Mouse (Mus musculus): ENCODE measurements around the gene Pdk3. TPM values are rescaled to one million over a fixed set of nuclear protein-coding genes. Genes with fewer than 3 reads are reported as not detected.

Pdk3 gene
- polyA plus RNA-seq, 1 experiment, result 29.0 TPM

DNA sequence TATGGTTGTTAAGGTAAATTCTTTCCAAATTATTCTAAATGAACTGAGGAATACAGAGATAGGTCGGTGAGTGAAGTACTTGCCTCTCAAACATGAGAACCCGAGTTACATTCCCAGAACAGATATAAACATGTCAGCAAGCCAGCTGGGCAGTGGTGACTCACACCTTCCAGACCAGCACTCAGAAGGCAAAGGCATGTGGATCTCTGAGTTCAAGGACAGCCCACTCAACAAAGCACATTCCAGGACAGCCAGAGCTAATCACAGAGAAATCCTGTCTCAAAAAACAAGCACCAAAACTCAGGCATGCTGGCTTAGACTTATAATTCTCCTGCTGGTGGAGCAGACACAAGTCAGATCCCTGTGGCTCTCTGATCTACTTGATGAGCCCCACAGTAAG is 6.2 kb downstream of the Pdk3 start:
- no peak for DNase-seq
- TF ChIP-seq CTCF (IDR thresholded peaks at IDR 0.05; ENCODE audit: borderline replicate concordance, insufficient read depth, low read depth, low read length), result no peak
- WGBS, result 58% methylated on average over 2 of the region's 2 CpGs
- no peak overlapping the region for H3K27ac ChIP-seq (ENCODE audit: insufficient read depth, low read length)
- H3K27me3 ChIP-seq (ENCODE audit: control insufficient read depth, insufficient read depth, low read length), result no peaks in the 10 kb centered on the region
- no peaks in the 10 kb centered on the region for H3K4me1 ChIP-seq (ENCODE audit: control insufficient read depth, insufficient read depth, low read length)
- no peak overlapping the region for H3K4me3 ChIP-seq (replicated peaks; ENCODE audit: insufficient read depth, low read depth, low read length)

DNA sequence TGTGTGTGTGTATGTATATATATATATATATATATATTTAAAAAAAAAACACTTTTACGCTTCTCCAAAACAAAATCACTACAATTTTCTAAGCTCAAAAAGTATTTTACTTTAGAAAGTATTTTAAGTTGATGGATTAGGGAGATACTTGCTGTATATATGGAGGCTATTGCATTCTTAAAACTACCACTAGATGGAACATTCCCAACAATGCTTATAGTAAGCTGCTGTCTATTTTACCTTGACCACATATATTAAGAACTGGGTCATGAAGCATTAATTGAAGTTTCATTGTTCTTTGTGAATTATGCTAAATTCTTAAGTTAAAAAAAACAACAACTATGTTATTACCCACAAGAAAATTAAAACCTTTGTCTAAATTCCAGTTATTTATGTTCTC is 24.0 kb downstream of the Pdk3 start:
- WGBS, result 100% methylated on average over 1 of the region's 1 CpGs
- TF ChIP-seq CTCF (IDR thresholded peaks at IDR 0.05; ENCODE audit: borderline replicate concordance, insufficient read depth, low read depth, low read length), result no peak
- no peaks in the 10 kb centered on the region for H3K27me3 ChIP-seq (ENCODE audit: control insufficient read depth, insufficient read depth, low read length)

DNA sequence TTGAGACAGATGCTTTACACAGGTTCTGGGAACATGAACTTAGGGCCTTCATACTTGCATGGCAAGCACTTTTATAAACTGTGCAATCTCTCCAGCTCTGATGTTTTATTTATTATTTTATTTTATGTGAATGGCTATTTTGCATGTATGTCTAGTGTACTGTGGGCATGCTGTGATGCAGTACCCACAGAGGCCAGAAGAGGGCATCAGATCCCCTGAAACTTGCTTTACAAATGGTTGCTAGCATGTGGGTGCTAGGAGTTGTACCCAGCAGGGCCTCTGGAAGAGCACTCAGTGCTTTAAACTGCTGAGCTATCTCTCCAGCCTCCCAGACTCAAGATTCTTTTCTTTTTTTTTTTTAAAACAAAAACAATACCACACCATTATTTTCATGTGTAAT is 38.8 kb downstream of the Pdk3 start:
- peak; percentile 18 to 41 for DNase-seq
- TF ChIP-seq POLR2A (IDR thresholded peaks at IDR 0.05; ENCODE audit: borderline replicate concordance, insufficient read depth, low read length), result no peak
- TF ChIP-seq CTCF (IDR thresholded peaks at IDR 0.05; ENCODE audit: borderline replicate concordance, insufficient read depth, low read depth, low read length), result peak; percentile 42
- Histone ChIP-seq H3K4me1 (ENCODE audit: control insufficient read depth, insufficient read depth, low read length) (no peaks in the 10 kb centered on the region), H3K27ac (ENCODE audit: insufficient read depth, low read length) (no peak overlapping the region), H3K27me3 (ENCODE audit: control insufficient read depth, insufficient read depth, low read length) (no peaks in the 10 kb centered on the region), H3K4me3 (replicated peaks; ENCODE audit: insufficient read depth, low read depth, low read length) (no peak overlapping the region)

More for the DNA sequence above, 24.0 kb downstream of the Pdk3 start:
- Histone ChIP-seq H3K4me3 (replicated peaks; ENCODE audit: insufficient read depth, low read depth, low read length) (no peak overlapping the region), H3K4me1 (ENCODE audit: control insufficient read depth, insufficient read depth, low read length) (no peaks in the 10 kb centered on the region), H3K27ac (ENCODE audit: insufficient read depth, low read length) (no peak overlapping the region)
- no peak for DNase-seq

DNA sequence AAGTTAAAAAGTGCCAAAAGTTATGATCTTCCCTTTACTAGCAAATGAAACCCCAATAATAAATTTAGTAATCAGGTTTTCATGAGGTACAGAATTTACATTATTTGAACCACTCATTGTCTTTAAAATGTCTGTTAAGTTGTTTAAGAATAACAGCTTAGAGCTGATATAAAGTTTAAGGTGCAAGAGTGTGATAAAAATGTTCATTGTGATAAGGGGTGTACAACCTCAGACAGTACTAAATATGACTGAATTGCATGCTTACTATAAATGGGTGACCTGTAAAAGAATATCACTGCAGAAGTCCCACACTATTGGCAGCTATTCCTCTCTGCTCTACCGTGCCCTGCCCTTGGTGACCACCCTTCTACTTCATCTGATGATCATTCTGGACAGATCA is 42.4 kb downstream of the Pdk3 start:
- TF ChIP-seq CTCF (IDR thresholded peaks at IDR 0.05; ENCODE audit: borderline replicate concordance, insufficient read depth, low read depth, low read length), result no peak
- TF ChIP-seq POLR2A (IDR thresholded peaks at IDR 0.05; ENCODE audit: borderline replicate concordance, insufficient read depth, low read length), result no peak
- no peak for DNase-seq
- Histone ChIP-seq H3K27ac (ENCODE audit: insufficient read depth, low read length) (no peak overlapping the region), H3K4me1 (ENCODE audit: control insufficient read depth, insufficient read depth, low read length) (no peaks in the 10 kb centered on the region), H3K27me3 (ENCODE audit: control insufficient read depth, insufficient read depth, low read length) (no peaks in the 10 kb centered on the region), H3K4me3 (replicated peaks; ENCODE audit: insufficient read depth, low read depth, low read length) (no peak overlapping the region)
- 68% methylated on average over 1 of the region's 1 CpGs for WGBS

DNA sequence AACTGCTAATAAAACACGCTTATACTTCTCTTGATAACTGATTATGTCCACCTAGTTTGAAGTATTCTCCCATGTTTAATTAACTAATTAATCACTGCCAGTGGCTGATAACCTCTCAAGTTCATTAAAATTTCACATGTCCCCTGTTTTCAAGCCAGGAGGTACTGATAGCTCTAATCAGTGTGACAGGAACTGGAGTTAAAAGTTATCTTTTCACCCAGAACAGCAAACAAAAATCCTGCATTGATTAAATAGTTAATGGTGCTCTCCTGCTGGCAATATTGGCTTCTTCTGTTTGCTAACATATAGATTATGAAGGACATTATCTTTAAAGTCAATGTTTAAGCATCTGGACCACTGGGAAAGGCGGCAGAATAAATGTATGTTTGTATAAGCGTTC is 71.2 kb downstream of the Pdk3 start:
- 96% methylated on average over 3 of the region's 3 CpGs for WGBS
- Histone ChIP-seq H3K27ac (ENCODE audit: insufficient read depth, low read length) (no peak overlapping the region), H3K4me3 (replicated peaks; ENCODE audit: insufficient read depth, low read depth, low read length) (no peak overlapping the region), H3K27me3 (ENCODE audit: control insufficient read depth, insufficient read depth, low read length) (no peaks in the 10 kb centered on the region), H3K4me1 (ENCODE audit: control insufficient read depth, insufficient read depth, low read length) (no peaks in the 10 kb centered on the region)
- no peak for TF ChIP-seq CTCF (IDR thresholded peaks at IDR 0.05; ENCODE audit: borderline replicate concordance, insufficient read depth, low read depth, low read length)
- no peak for DNase-seq

DNA sequence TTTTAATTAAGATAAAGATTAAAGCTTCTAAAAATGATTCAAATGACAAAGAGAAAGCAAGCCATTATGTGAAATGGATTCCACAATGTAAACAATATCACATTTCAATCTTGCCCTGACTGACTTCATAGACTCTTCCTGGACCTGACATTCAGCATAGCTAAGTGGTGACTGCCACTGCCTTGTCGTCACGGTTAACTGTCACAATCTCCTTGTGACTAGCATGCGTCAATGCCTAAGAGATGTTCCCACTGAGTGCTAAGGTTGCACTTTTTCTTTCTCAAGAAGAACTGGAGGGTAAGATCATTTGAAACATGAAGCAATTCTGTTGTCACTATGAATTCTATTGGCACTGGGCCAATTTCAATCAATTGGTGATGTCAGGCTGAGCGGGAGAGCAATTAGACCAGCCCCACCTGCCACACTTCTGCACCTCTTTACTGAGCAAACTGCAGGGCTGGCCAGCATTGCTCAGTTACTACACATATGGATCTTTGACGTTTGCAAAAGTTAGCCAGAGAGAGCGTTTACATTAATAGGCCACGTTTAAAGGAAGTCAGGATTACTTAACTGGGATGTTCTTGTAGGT is 75.0 kb downstream of the Pdk3 start:
- no peak overlapping the region for H3K27ac ChIP-seq (ENCODE audit: insufficient read depth, low read length)
- DNase-seq, result no peak
- no peaks in the 10 kb centered on the region for H3K27me3 ChIP-seq (ENCODE audit: control insufficient read depth, insufficient read depth, low read length)
- no peak overlapping the region for H3K4me3 ChIP-seq (replicated peaks; ENCODE audit: insufficient read depth, low read depth, low read length)
- TF ChIP-seq CTCF (IDR thresholded peaks at IDR 0.05; ENCODE audit: borderline replicate concordance, insufficient read depth, low read depth, low read length) (no peak), POLR2A (IDR thresholded peaks at IDR 0.05; ENCODE audit: borderline replicate concordance, insufficient read depth, low read length) (no peak)
- no peaks in the 10 kb centered on the region for H3K4me1 ChIP-seq (ENCODE audit: control insufficient read depth, insufficient read depth, low read length)
- WGBS, result 57% methylated on average over 7 of the region's 7 CpGs

DNA sequence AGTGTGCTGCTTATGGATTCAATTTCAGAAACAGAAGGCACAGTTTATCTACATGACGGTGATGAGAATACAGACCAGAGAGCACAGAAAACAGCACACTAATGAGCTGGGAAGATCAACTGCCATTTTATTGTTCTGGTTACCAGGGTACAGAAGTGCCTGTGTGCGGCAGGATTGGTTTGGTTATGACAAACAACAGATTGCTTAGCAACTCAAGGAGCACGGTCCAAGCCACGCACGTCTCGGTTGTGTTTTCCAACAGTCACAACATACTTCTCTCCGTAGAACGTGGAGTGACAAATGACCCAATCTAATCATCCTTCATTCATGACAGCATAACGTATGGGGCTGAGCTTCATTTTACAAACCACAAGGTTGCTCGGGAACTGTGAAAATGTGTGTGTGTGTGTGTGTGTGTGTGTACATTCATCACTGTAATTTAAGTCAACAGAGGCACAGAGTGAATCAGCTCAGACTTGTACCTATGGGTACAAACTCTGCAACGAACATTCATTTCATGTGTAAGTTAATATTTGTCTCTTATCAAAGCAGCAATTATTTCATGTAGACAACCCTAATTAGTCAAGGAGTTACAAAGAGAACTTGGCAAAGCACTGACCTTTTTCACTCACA is 76.7 kb downstream of the Pdk3 start:
- no peak for TF ChIP-seq POLR2A (IDR thresholded peaks at IDR 0.05; ENCODE audit: borderline replicate concordance, insufficient read depth, low read length)
- TF ChIP-seq CTCF (IDR thresholded peaks at IDR 0.05; ENCODE audit: borderline replicate concordance, insufficient read depth, low read depth, low read length), result no peak
- Histone ChIP-seq H3K4me3 (replicated peaks; ENCODE audit: insufficient read depth, low read depth, low read length) (no peak overlapping the region), H3K27me3 (ENCODE audit: control insufficient read depth, insufficient read depth, low read length) (no peaks in the 10 kb centered on the region), H3K4me1 (ENCODE audit: control insufficient read depth, insufficient read depth, low read length) (no peaks in the 10 kb centered on the region), H3K27ac (ENCODE audit: insufficient read depth, low read length) (no peak overlapping the region)
- DNase-seq, result no peak
- 63% methylated on average over 11 of the region's 11 CpGs for WGBS

DNA sequence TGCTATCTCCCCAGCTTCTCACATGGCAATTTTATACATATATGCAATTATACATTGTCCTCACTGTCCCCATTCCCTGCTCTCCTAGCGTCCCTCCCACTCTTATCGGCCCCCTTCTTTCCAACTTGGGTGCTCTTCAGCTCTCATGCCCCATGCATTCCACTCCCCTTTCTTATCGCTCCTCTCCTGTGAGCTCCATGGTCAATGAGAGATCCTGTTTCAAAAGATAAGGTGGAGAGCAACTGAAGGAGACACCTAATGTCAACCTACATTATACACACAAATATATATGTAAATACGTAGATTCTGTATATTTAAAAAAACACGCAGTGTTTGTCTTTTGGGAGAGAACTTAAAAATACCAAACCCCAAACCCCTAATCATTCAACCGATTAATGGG is 81.4 kb downstream of the Pdk3 start:
- Histone ChIP-seq H3K4me1 (ENCODE audit: control insufficient read depth, insufficient read depth, low read length) (no peaks in the 10 kb centered on the region), H3K27ac (ENCODE audit: insufficient read depth, low read length) (no peak overlapping the region), H3K4me3 (replicated peaks; ENCODE audit: insufficient read depth, low read depth, low read length) (no peak overlapping the region), H3K27me3 (ENCODE audit: control insufficient read depth, insufficient read depth, low read length) (no peaks in the 10 kb centered on the region)
- no peak for DNase-seq
- 91% methylated on average over 6 of the region's 6 CpGs for WGBS
- no peak for TF ChIP-seq POLR2A (IDR thresholded peaks at IDR 0.05; ENCODE audit: borderline replicate concordance, insufficient read depth, low read length)
- no peak for TF ChIP-seq CTCF (IDR thresholded peaks at IDR 0.05; ENCODE audit: borderline replicate concordance, insufficient read depth, low read depth, low read length)
